Mouse (Mus musculus): ENCODE data around the gene 0610030E20Rik. TPM values are rescaled to one million over a fixed set of nuclear protein-coding genes. Genes with fewer than 3 reads are reported as not detected.

The 0610030E20Rik gene
- polyA plus RNA-seq, 1 experiment from 2014 or later, result 27.4 TPM

DNA sequence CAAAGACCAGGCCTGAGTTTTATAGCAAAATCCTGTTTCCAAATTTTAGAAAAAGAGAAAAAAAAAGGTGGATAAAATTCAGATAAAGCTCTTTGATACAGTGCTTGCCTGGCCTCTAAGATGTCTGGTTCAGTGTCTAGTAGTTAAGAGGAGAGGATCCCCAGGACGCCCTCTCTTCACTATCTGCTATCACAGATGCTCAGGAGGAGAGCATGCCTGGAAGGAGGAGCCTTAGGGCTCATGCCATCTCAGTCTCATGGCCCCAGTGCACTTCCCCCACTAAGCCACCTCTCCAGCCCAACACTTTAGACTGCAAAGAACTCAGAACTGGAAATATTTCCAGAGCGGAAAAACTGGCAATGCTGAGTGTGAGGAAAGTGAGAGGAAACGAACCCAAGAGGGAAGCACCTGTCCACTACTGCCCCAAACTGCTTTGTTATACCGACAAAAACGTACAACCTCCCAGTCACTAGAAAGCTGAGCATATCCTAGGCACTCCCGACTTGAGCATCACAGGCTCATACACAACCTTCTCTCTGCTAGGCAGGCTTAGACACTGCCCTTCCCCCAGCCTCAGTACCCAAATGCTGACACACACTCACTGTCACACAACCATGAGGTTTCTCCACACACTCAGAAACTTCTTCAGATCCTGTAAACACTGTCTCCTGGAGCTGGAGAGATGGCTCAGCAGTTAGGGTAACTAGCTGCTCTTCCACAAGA is 23.2 kb upstream of the 0610030E20Rik start:
- Histone ChIP-seq H3K4me1 (no peaks in the 10 kb centered on the region), H3K27ac (no peak overlapping the region), H3K4me3 (no peak overlapping the region), H3K36me3 (peaks cover 94% of the 10 kb centered on the region), H3K27me3 (no peaks in the 10 kb centered on the region), H3K4me2 (no peak overlapping the region), H3K9me3 (no peaks in the 10 kb centered on the region), H3K9ac (no peak overlapping the region)
- WGBS, result 86% methylated on average over 6 of the region's 6 CpGs
- no peak for ATAC-seq (ENCODE audit: borderline replicate concordance, extremely low read depth, low FRiP score, low TSS enrichment)

DNA sequence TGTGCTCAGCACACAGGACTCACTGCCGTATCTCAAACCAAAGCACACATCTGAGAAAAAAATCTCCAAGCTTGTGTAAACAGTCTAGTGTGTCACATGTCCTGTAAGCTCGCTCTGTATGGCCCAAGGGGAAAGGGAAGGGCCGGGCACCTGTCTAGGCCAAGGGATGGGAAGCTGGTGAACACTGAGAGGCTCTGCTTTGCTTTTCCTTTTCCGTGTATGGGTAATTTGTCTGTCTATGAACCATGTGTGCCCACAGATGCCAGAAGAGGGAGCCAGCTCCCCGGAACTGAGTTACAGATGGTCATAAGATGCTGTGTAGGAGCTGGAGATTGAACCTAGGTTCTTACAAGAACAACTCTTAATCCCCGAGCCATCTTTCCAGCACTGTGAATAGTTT is 20.8 kb upstream of the 0610030E20Rik start:
- no peak overlapping the region for H3K4me3 ChIP-seq
- H3K4me2 ChIP-seq, result no peak overlapping the region
- ATAC-seq (ENCODE audit: borderline replicate concordance, extremely low read depth, low FRiP score, low TSS enrichment), result no peak

DNA sequence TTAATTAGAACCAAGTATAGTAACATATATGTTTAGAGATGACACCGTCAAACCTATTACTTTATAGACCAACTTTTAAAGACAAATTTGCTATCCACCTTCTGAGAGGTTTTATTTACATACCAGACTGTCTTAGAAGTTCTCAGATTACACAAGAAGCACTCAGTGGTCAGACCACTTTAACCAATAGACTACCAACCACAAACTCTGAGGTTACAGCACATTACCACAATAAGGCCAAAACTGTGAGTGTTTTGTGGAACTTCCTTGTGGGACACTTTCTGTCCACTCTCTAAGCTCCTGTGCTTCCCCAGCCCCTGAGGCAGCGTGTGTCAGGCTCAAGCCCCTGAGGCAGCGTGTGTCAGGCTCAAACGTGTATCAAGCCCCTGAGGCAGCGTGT is 18.1 kb upstream of the 0610030E20Rik start:
- Histone ChIP-seq H3K36me3 (peaks cover 69% of the 10 kb centered on the region), H3K4me2 (no peak overlapping the region), H3K9me3 (no peaks in the 10 kb centered on the region), H3K9ac (no peak overlapping the region), H3K27me3 (no peaks in the 10 kb centered on the region), H3K4me3 (no peak overlapping the region), H3K4me1 (no peaks in the 10 kb centered on the region), H3K27ac (no peak overlapping the region)
- no peak for ATAC-seq (ENCODE audit: borderline replicate concordance, extremely low read depth, low FRiP score, low TSS enrichment)
- WGBS, result 83% methylated on average over 5 of the region's 5 CpGs

More for the DNA sequence above, 20.8 kb upstream of the 0610030E20Rik start:
- no peak overlapping the region for H3K27ac ChIP-seq
- 53% methylated on average over 6 of the region's 6 CpGs for WGBS
- H3K9me3 ChIP-seq, result no peaks in the 10 kb centered on the region
- H3K4me1 ChIP-seq, result no peaks in the 10 kb centered on the region
- no peak overlapping the region for H3K9ac ChIP-seq
- peaks cover 83% of the 10 kb centered on the region for H3K36me3 ChIP-seq
- H3K27me3 ChIP-seq, result no peaks in the 10 kb centered on the region

DNA sequence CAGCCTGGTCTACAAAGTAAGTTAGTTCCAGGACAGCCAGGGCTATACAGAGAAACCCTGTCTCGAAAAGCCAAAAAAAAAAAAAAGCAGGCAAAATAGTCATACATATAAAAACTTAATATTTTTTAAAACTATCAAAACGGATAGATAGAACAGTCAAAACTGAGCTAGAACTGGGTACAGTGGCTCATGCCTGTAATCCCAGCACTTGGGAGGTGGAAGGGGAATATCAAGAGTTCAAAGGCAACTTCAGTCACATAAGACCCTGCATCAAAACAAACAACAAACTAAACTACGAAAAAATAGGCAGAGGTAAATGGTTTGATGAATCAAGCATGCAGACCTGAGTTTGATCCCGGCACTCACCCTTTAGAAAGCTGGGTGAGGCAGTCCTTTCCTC is 17.0 kb upstream of the 0610030E20Rik start:
- H3K27me3 ChIP-seq, result no peaks in the 10 kb centered on the region
- H3K9ac ChIP-seq, result no peak overlapping the region
- no peaks in the 10 kb centered on the region for H3K4me1 ChIP-seq
- H3K36me3 ChIP-seq, result peaks cover 69% of the 10 kb centered on the region
- no peak for ATAC-seq (ENCODE audit: borderline replicate concordance, extremely low read depth, low FRiP score, low TSS enrichment)
- H3K4me3 ChIP-seq, result no peak overlapping the region
- WGBS, result 91% methylated on average over 4 of the region's 4 CpGs
- H3K4me2 ChIP-seq, result no peak overlapping the region
- H3K9me3 ChIP-seq, result no peaks in the 10 kb centered on the region
- no peak overlapping the region for H3K27ac ChIP-seq

DNA sequence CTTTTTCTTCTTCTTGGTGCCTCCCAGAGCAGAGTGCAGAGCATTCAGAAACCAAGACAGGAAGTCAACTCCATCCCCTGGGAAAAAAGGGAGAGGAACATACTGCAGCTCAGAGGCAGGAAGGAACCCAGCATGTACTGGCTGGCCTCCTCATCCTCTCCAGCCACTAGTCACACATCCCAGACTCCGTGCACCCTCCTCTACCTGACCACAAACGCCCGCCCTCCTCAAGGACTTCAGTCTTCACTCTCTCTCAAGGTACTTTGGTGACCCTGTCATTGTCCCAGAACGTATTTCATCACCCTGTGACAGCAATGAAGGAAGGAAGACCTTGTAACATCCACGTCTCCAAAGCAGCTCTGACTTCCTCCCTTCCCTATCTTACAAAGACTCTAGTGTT is 14.0 kb upstream of the 0610030E20Rik start:
- no peak overlapping the region for H3K4me3 ChIP-seq
- WGBS, result 69% methylated on average over 5 of the region's 5 CpGs

DNA sequence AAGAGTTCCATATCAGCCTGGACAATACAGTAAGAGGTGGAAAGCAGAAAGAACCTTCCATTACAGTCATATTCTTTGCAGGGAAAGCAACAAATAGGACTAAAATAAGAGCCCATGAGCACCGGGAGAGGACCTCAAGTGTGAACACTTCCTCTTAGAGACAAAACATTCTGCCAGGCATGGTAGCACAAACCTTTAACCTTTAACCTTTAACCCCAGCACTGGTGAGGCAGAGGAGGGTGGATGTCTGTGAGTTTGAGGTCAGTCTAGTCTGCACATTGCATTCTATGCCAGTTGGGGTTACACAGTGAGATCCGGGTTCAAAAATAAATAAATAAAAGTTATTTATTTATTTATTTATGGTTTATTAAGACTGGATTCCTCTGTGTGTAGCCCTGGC is 6.6 kb upstream of the 0610030E20Rik start:
- H3K4me1 ChIP-seq, result peaks cover 17% of the 10 kb centered on the region
- H3K4me3 ChIP-seq, result no peak overlapping the region
- H3K9me3 ChIP-seq, result no peaks in the 10 kb centered on the region
- H3K36me3 ChIP-seq, result peaks cover 44% of the 10 kb centered on the region
- no peak for ATAC-seq (ENCODE audit: borderline replicate concordance, extremely low read depth, low FRiP score, low TSS enrichment)
- no peak overlapping the region for H3K4me2 ChIP-seq
- no peak overlapping the region for H3K9ac ChIP-seq
- 55% methylated on average over 2 of the region's 2 CpGs for WGBS
- H3K27me3 ChIP-seq, result no peaks in the 10 kb centered on the region
- H3K27ac ChIP-seq, result no peak overlapping the region

More for the DNA sequence above, 14.0 kb upstream of the 0610030E20Rik start:
- Histone ChIP-seq H3K27me3 (no peaks in the 10 kb centered on the region), H3K9me3 (no peaks in the 10 kb centered on the region), H3K4me2 (no peak overlapping the region), H3K27ac (no peak overlapping the region), H3K36me3 (peaks cover 72% of the 10 kb centered on the region), H3K4me1 (no peaks in the 10 kb centered on the region), H3K9ac (no peak overlapping the region)
- ATAC-seq (ENCODE audit: borderline replicate concordance, extremely low read depth, low FRiP score, low TSS enrichment), result no peak; the same call in 1 of the 2 replicates

DNA sequence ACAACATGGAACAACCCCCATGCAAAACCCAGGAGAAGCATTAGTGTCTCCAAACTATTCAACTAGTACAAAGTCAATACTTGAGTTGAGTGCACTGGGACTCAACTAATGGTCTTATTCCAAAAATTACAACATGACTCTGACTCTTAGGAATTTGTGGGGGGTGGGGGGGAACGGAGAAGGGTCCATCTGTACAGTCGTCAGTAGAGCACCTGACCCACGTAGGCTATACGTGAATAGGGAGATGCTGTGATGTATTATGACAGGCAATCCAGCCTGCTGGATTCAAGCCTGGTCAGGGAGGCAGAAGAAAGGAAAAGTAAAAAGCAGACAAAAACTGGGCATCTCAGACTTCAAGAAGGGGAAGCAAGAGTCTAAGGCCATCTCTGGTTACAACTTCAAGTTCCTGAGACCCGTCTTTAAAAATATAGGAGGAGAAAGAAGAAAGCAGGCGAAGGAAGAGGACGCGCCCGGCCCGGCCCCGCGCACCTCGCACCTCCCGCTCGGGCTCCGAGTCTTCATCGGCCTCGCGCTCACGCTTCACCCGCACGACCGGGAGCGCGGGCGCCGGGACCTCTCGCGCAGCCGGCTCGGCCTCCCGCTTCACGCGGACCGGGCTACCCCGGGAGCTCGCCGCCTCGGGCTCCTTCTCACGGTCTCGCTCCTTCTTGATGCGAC is 2.6 kb upstream of the 0610030E20Rik start:
- Histone ChIP-seq H3K9ac (peak overlapping the region; percentile 91), H3K4me3 (peak overlapping the region; percentile 97), H3K4me1 (peaks cover 48% of the 10 kb centered on the region), H3K27ac (peak overlapping the region; percentile 76), H3K4me2 (peak overlapping the region; percentile 83), H3K27me3 (no peaks in the 10 kb centered on the region), H3K9me3 (no peaks in the 10 kb centered on the region), H3K36me3 (peaks cover 14% of the 10 kb centered on the region)
- under 1% methylated on average over 42 of the region's 42 CpGs for WGBS
- ATAC-seq (ENCODE audit: borderline replicate concordance, extremely low read depth, low FRiP score, low TSS enrichment), result peak; percentile 34; the same call in 1 of the 2 replicates

DNA sequence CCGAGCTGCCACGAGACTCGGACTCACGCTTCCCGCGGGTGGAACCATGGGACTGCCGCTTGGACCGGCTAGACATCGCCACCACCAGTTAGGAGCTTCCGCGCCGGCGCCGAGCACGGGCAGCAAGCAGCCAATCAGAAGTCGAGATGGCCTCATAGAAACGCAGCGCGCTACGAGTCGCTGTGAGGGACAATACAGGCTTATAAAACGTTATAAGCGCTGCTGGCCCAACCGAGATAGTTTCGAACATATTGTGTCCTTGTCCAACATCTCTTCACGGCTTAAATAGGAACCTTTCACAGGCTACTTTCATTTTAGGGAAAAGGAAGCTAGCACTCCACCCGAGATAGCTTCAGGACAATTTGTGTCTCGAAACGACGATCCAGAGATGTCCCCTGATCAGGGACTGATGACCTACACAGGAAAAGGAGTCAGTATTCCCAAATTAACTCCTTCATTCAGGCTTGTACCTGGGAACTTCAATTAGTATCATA is 2.0 kb upstream of the 0610030E20Rik start, which contains the start of gene Usp39:
Gene Usp39 (minus strand): TSS at position 111 of the 494 bp plus-strand sequence.
- H3K27ac ChIP-seq, result peak within 1 kb of the TSS; percentile 76
- ATAC-seq (ENCODE audit: borderline replicate concordance, extremely low read depth, low FRiP score, low TSS enrichment), result peak; percentile 86
- WGBS, result under 1% methylated on average over 30 of the region's 30 CpGs

DNA sequence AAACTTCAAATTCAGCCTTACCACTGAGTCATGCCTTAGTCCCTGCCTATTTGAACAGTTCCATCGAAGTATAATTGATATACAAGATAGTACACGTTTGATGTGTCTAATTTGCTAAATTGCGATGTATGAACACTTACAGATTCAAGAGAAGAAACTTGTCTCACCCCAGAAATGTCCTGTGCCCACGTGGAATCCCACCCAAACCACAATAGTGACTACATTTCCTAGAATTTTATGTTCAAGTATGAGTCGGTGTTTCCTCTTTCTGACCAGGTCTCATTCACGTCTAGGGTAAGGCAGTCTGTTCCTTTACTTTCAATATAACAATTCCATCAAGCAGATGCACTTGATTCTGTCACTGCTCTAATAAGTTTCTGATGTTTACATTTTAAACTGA is 1.5 kb upstream of the 0610030E20Rik start:
- H3K4me1 ChIP-seq, result peaks cover 49% of the 10 kb centered on the region
- no peaks in the 10 kb centered on the region for H3K9me3 ChIP-seq
- H3K4me3 ChIP-seq, result peak overlapping the region; percentile 97; the same call in 1 of the 2 replicates
- no peak overlapping the region for H3K27ac ChIP-seq
- H3K27me3 ChIP-seq, result no peaks in the 10 kb centered on the region
- 46% methylated on average over 6 of the region's 6 CpGs for WGBS
- peaks cover 22% of the 10 kb centered on the region for H3K36me3 ChIP-seq
- ATAC-seq (ENCODE audit: borderline replicate concordance, extremely low read depth, low FRiP score, low TSS enrichment), result no peak
- H3K9ac ChIP-seq, result no peak overlapping the region
- H3K4me2 ChIP-seq, result peak overlapping the region; percentile 83

More for the DNA sequence above, 2.0 kb upstream of the 0610030E20Rik start, which contains the start of gene Usp39:
- Histone ChIP-seq H3K4me3 (peak within 1 kb of the TSS; percentile 97), H3K4me2 (peak within 1 kb of the TSS; percentile 83), H3K4me1 (peaks cover 49% of the 10 kb centered on the region), H3K9ac (peak within 1 kb of the TSS; percentile 91), H3K36me3 (peaks cover 17% of the 10 kb centered on the region), H3K27me3 (no peaks in the 10 kb centered on the region), H3K9me3 (no peaks in the 10 kb centered on the region)

DNA sequence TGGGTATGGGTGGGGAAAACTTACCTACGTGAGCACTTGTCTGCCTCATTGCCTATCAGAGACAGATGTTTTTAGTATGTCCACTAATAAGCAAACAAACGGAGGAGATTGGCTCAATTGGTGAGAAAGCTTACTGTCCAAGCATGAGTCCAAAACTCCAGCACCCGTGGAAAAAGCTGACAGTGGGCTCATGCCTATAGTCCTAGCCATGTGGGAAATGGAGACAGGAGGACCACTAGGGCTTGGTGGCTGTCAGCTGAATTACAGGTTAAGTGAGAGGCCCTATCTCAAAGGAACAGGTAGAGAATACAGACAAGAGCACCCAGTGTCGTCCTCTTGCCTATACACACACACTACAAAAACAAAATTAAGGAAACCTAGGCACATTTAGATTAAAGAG is 856 bp upstream of the 0610030E20Rik start:
- ATAC-seq (ENCODE audit: borderline replicate concordance, extremely low read depth, low FRiP score, low TSS enrichment), result no peak
- no peaks in the 10 kb centered on the region for H3K9me3 ChIP-seq
- H3K4me3 ChIP-seq, result no peak overlapping the region; the same call in 1 of the 2 replicates
- H3K4me1 ChIP-seq, result peaks cover 55% of the 10 kb centered on the region
- 79% methylated on average over 4 of the region's 4 CpGs for WGBS
- peaks cover 26% of the 10 kb centered on the region for H3K36me3 ChIP-seq
- no peak overlapping the region for H3K4me2 ChIP-seq
- no peak overlapping the region for H3K9ac ChIP-seq
- no peaks in the 10 kb centered on the region for H3K27me3 ChIP-seq
- H3K27ac ChIP-seq, result no peak overlapping the region

DNA sequence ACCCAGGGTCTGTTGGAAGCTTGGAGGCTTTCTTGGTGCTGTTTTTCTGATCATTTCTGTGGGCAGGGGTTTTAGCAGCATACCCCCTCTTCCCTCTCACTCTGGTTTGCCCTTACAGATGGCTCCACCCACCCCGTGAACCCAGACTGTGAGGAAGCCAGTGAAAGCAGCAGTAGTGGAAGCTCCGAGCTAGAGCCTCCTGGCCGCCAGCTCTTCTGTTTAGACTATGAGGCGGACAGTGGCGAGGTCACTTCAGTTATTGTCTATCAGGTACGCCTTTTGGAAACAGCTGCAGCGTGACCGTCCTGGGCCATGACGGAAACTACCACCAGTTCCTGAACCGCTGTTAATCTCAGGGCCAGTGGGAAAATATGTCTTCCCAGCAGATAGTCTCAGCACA is 1.3 kb downstream of the 0610030E20Rik start:
- peaks cover 71% of the 10 kb centered on the region for H3K4me1 ChIP-seq
- peak overlapping the region; percentile 73 for H3K4me3 ChIP-seq
- no peak overlapping the region for H3K9ac ChIP-seq
- no peaks in the 10 kb centered on the region for H3K9me3 ChIP-seq
- peak overlapping the region; percentile 61 for H3K4me2 ChIP-seq
- peaks cover 23% of the 10 kb centered on the region for H3K36me3 ChIP-seq
- no peak overlapping the region for H3K27ac ChIP-seq
- 55% methylated on average over 10 of the region's 10 CpGs for WGBS
- H3K27me3 ChIP-seq, result no peaks in the 10 kb centered on the region
- no peak for ATAC-seq (ENCODE audit: borderline replicate concordance, extremely low read depth, low FRiP score, low TSS enrichment)

DNA sequence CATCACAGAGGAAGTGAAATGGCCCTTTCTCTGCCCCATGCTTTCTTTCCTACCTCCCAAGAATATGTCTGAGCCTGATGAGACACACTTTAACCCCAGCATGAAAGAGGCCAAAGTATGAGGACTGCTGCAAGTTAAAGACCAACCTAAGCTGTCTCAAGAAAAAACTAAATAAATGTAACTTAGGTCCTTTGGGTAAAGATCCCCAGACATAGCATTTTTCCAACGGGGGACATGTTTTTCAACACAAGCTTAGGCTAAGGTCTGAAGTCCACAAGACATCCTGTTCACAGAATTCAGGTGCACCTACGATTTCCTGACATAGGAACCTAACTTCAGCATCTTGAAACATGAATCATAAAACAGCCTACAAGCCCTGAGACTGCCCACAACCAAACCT is 3.1 kb downstream of the 0610030E20Rik start:
- no peak for ATAC-seq (ENCODE audit: borderline replicate concordance, extremely low read depth, low FRiP score, low TSS enrichment)

More for the DNA sequence above, 3.1 kb downstream of the 0610030E20Rik start:
- Histone ChIP-seq H3K9ac (no peak overlapping the region), H3K27me3 (no peaks in the 10 kb centered on the region), H3K27ac (no peak overlapping the region), H3K9me3 (no peaks in the 10 kb centered on the region), H3K36me3 (peaks cover 23% of the 10 kb centered on the region), H3K4me3 (no peak overlapping the region), H3K4me2 (no peak overlapping the region), H3K4me1 (peaks cover 74% of the 10 kb centered on the region)
- 79% methylated on average over 2 of the region's 2 CpGs for WGBS

Data from lung, embryonic 15.5 days (tissue).